Mouse (Mus musculus) G1E-ER4 (cell line): ENCODE data around the gene Slc4a7. TPM values are rescaled to one million over a fixed set of nuclear protein-coding genes. Genes with fewer than 3 reads are reported as not detected.
"Not testable (repeated sequence)": the region's sequence is repeated elsewhere in the genome, so short reads cannot be mapped to it uniquely, and the experiment has no call there.

Source experiments
- GATA1 ChIP-seq: IDR thresholded peaks from one replicate; pipeline ENCODE4 v1.8.0; 2012; ENCODE audit warnings: low read length, inconsistent platforms
- polyA plus RNA-seq: library from polyadenylated mRNA; stranded (reverse); fragments of >175 nt; gene quantifications from 2 replicates; pipeline ENCODE4 v1.2.3, GENCODE M21; 2012

Slc4a7 gene
- polyA plus RNA-seq, 1 experiment = 3.4 TPM

GRCm38 (mm10) chr14:14718556-14718955 is 16.5 kb downstream of the Slc4a7 start:
- TF ChIP-seq GATA1 = no peak

- TF ChIP-seq GATA1 = no peak
These were observed 79.1 kb downstream of the Slc4a7 start for GRCm38 (mm10) chr14:14781169-14781568.

- TF ChIP-seq GATA1 = no peak
These were observed 82.1 kb downstream of the Slc4a7 start for GRCm38 (mm10) chr14:14784223-14784622.

- TF ChIP-seq GATA1 = no peak
These were observed 84.9 kb downstream of the Slc4a7 start for GRCm38 (mm10) chr14:14786979-14787378.

DNA sequence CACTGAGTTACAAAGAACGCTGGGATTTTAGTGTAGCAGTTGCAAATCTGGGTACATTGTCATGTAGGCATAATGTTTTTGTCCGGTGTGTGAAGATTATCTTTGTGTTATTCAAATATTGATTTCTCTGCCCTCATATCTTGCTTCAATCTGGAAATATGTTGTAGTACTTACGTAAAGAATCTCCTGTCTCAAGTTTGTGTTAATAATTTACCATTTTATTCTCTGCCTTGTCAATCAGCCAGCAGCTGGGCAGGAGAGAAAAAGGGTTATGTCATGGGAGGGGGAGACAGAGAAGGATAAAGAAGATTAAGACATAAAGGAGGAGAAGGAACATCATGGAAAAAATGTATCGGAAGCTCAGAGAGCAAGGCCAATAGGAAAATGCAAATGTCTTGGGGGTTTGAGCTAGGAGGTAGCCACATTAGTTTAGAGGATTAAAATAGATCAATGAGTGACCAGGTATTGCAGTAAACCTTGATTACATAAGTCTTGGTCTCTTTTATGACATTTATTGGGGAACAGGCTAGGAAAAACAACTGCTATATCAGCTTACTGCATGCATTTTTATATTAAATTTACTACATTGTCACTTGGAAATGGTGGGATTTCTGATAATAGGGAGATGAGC is 87.9 kb downstream of the Slc4a7 start:
- no peak for TF ChIP-seq GATA1

GRCm38 (mm10) chr14:14799861-14800260 is 97.8 kb downstream of the Slc4a7 start:
- TF ChIP-seq GATA1 = no peak

DNA sequence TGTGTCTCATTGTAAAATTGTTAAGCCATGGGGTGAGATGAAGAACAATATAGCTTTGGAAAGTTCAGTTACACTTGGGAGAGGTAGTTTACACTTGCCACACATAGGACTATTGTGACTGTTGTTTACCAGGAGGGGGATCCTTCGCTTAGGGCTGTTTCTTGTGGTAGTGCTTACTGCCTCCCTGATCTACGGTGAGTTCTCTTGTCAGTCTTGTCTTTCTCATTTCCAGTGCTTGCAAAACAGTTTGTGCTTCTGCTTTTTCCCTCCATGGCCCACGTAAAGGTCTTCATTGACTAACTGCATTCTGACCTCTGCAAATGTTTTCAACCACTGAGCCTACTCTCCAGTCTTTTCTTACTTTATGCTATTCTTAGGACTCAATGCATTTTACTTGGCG is 98.3 kb downstream of the Slc4a7 start:
- no peak for TF ChIP-seq GATA1

GRCm38 (mm10) chr14:14800810-14801209 is 98.7 kb downstream of the Slc4a7 start:
- TF ChIP-seq GATA1 = no peak

DNA sequence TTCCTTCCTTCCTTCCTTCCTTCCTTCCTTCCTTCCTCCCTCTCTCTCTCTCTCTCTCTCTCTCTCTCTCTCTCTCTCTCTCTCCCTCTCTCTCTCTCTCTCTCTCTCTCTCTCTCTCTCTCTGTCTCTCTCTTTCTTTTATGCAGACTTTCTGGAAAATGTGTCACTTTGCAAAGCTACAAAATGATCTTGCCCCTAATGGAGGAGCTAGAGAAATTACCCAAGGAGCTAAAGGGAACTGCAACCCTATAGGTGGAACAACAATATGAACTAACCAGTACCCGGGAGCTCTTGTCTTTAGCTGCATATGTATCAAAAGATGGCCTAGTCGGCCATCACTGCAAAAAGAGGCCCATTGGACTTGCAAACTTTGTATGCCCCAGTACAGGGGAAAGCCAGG is 101.0 kb downstream of the Slc4a7 start, which contains the start of gene Nek10:
TSS of gene Nek10 (plus strand) at position 301 of the 400 bp plus-strand sequence.
- TF ChIP-seq GATA1 = not testable (repeated sequence)

GRCm38 (mm10) chr14:14803921-14804517 is 101.9 kb downstream of the Slc4a7 start:
- no peak for TF ChIP-seq GATA1

DNA sequence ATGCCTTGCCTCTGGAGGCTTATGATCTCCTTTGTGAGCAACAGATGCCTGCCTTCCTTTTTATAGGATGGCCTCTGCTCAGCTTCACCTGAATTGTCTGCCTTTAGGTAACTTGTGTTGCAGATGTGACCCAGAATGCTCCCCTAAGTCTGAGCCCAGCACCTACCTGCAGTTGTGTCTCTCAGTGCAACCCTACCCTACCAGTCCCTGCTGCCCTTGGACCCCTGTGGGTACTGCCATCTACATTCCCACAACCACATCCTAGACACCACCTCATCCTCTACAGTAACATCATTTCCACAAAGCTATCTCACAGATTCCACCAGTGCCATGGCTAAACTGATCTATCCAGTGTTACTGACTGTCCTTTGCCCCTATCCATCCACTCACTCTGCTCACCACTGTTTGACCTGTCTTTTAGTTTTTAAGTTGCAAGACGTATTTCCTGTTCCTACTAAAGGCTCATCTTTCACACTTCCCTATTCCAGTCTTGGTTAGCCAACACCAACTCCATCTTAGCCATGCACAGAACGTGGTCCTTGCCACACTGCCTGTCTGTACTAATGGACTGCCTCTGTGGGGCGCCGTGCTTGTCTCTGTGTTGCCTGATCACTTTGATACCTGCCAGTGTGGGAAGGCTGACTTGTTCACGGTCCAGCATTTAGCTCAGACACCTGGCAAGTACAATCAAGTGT is 102.6 kb downstream of the Slc4a7 start:
- TF ChIP-seq GATA1 = no peak

GRCm38 (mm10) chr14:14832520-14833240 is 130.6 kb downstream of the Slc4a7 start:
- TF ChIP-seq GATA1 = no peak

DNA sequence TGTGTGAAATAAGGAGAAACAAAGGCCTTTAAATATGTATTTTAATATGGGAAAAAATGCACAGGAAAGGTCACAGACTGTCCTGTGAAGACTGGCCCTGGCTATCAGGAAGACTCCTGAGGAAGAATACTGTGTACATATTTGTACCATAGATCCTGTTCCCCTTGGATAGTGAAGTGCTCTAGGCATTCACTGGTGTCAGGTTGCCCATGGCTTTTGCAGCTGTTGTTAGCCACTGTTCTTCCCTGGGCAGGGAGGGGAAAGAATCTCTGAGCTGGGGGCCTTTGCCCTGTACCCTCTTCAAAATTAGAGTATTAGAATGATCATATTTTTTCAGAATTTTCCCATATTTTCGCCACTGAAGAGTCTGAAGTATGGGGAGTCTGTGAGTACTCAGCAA is 131.4 kb downstream of the Slc4a7 start:
- no peak for TF ChIP-seq GATA1

- TF ChIP-seq GATA1 = no peak
These were observed 132.2 kb downstream of the Slc4a7 start for GRCm38 (mm10) chr14:14834266-14834665.

- TF ChIP-seq GATA1 = no peak
These were observed 135.5 kb downstream of the Slc4a7 start for GRCm38 (mm10) chr14:14837627-14838026.

DNA sequence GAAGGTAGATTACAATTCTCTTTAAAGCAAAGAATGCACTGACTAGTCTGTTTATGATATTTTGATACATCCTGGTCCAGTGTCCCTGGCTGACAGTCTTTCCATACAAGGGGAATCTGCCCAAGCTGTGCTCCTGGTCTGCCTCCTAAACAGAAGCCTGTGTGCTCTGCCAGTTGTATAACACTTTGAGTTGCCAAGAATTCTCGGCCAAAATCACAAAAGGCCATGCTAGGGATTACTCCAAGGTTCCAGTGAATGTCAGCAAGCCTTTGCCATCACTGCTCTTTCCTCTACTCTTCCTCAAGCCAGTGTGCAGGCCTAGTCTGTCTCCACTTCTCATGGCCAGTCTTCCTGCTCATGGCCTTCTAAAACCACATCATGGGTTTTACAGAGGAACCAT is 136.0 kb downstream of the Slc4a7 start:
- TF ChIP-seq GATA1 = no peak
